Mouse (Mus musculus) ZHBTc4 (cell line): ENCODE results near the gene Ankrd23.

ENCODE experiments used
- DNase-seq: peaks from one replicate; pipeline ENCODE4 v3.0.0-alpha.2; 2011; ENCODE audit warnings: low read depth, low spot score

Ankrd23 gene

GRCm38 (mm10) chr1:36545845-36546600 is 9.3 kb upstream of the Ankrd23 start:
- DNase-seq: peak; percentile 68

- no peak for DNase-seq
Measured at GRCm38 (mm10) chr1:36545382-36545781, 8.7 kb upstream of the Ankrd23 start.

GRCm38 (mm10) chr1:36542925-36543324 is 6.2 kb upstream of the Ankrd23 start:
- DNase-seq: no peak

- no peak for DNase-seq
Measured at GRCm38 (mm10) chr1:36541844-36542243, 5.2 kb upstream of the Ankrd23 start.

- no peak for DNase-seq
Measured at GRCm38 (mm10) chr1:36540807-36541206, 4.1 kb upstream of the Ankrd23 start.

GRCm38 (mm10) chr1:36540132-36540531 is 3.4 kb upstream of the Ankrd23 start:
- DNase-seq: no peak

- no peak for DNase-seq
Measured at GRCm38 (mm10) chr1:36539186-36539585, 2.5 kb upstream of the Ankrd23 start, which contains the start of gene Gm42417. Gm42417 (minus strand) TSS chr1:36539429.

GRCm38 (mm10) chr1:36538727-36539126 is 2.0 kb upstream of the Ankrd23 start:
- DNase-seq: no peak

GRCm38 (mm10) chr1:36536397-36536728 is 320 bp downstream of the Ankrd23 start:
- DNase-seq: no peak

- DNase-seq: no peak
Measured at GRCm38 (mm10) chr1:36535477-36536396, 946 bp downstream of the Ankrd23 start.

GRCm38 (mm10) chr1:36534595-36535058 is 2.1 kb downstream of the Ankrd23 start:
- no peak for DNase-seq

- DNase-seq: no peak
Measured at GRCm38 (mm10) chr1:36533546-36533945, 3.1 kb downstream of the Ankrd23 start.

GRCm38 (mm10) chr1:36531461-36531860 is 5.2 kb downstream of the Ankrd23 start:
- no peak for DNase-seq

GRCm38 (mm10) chr1:36530962-36531361 is 5.7 kb downstream of the Ankrd23 start:
- no peak for DNase-seq

- no peak for DNase-seq
Measured at GRCm38 (mm10) chr1:36530485-36530884, 6.2 kb downstream of the Ankrd23 start.

- no peak for DNase-seq
Measured at GRCm38 (mm10) chr1:36529875-36530274, 6.8 kb downstream of the Ankrd23 start.

- DNase-seq: no peak
Measured at GRCm38 (mm10) chr1:36529274-36529673, 7.4 kb downstream of the Ankrd23 start.

- peak; percentile 70 for DNase-seq
Measured at GRCm38 (mm10) chr1:36528351-36528750, 8.3 kb downstream of the Ankrd23 start.

GRCm38 (mm10) chr1:36526903-36527302 is 9.8 kb downstream of the Ankrd23 start:
- no peak for DNase-seq

- DNase-seq: no peak
Measured at GRCm38 (mm10) chr1:36525774-36526173, 10.9 kb downstream of the Ankrd23 start.

- DNase-seq: no peak
Measured at GRCm38 (mm10) chr1:36524058-36524457, 12.6 kb downstream of the Ankrd23 start.

- DNase-seq: no peak
Measured at GRCm38 (mm10) chr1:36523332-36524013, 13.2 kb downstream of the Ankrd23 start.
